Mouse (Mus musculus) spleen, adult 2 months (tissue): ENCODE measurements around the gene Myo10. TPM values are rescaled to one million over a fixed set of nuclear protein-coding genes. Genes with fewer than 3 reads are reported as not detected.

ENCODE experiments used
- DNase-seq, 2 experiments: peaks; one replicate each; pipeline versions ENCODE4 v3.0.0 to v3.0.0-alpha.2; 2012 to 2021; ENCODE audit warnings: low spot score in 2 of 2, low read depth in 1 of 2
- H3K27ac ChIP-seq: fragments of 200-500 bp; 2 replicates; pipeline ENCODE4 v1.5.1; 2012; ENCODE audit warnings: low read length, inconsistent platforms; ENCODE audit not compliant: insufficient read depth
- H3K27me3 ChIP-seq: fragments of 200-500 bp; 2 replicates; pipeline ENCODE4 v1.6.1; 2012; ENCODE audit warnings: mild to moderate bottlenecking, moderate library complexity, low read length, inconsistent platforms; ENCODE audit not compliant: control insufficient read depth, insufficient read depth
- H3K36me3 ChIP-seq: fragments of 200-500 bp; 2 replicates; pipeline ENCODE4 v1.6.1; 2012; ENCODE audit warnings: mild to moderate bottlenecking, low read length, inconsistent platforms; ENCODE audit not compliant: control insufficient read depth, insufficient read depth
- H3K4me1 ChIP-seq: fragments of 200-500 bp; 2 replicates; pipeline ENCODE4 v1.6.1; 2011; ENCODE audit warnings: inconsistent platforms; ENCODE audit not compliant: control insufficient read depth, insufficient read depth, insufficient read length
- H3K4me3 ChIP-seq: fragments of 200-500 bp; 2 replicates; pipeline ENCODE4 v1.5.1; 2011; ENCODE audit warnings: mild to moderate bottlenecking, inconsistent platforms; ENCODE audit not compliant: insufficient read depth, insufficient read length; ENCODE audit errors: extremely low read depth
- CTCF ChIP-seq: fragments of 200-500 bp; IDR thresholded peaks from 2 replicates; pipeline ENCODE4 v1.5.1; 2011; ENCODE audit warnings: mild to moderate bottlenecking, inconsistent platforms; ENCODE audit not compliant: insufficient read depth, insufficient read length, insufficient replicate concordance; ENCODE audit errors: extremely low read depth
- POLR2A ChIP-seq: fragments of 200-500 bp; IDR thresholded peaks from 2 replicates; pipeline ENCODE4 v1.6.1; 2011; ENCODE audit warnings: low read depth, low read length, inconsistent platforms
- WGBS: fragments of 180-500 bp; shearing (Covaris S2); methylation state at CpG from one replicate; pipeline ENCODE4 v1.1.7; 2018; 5-methylcytosine and 5-hydroxymethylcytosine counted together
- polyA plus RNA-seq: library from polyadenylated mRNA; depleted of rRNA; stranded (reverse); fragments of >200 nt; gene quantifications from 2 replicates; pipeline ENCODE4 v1.2.3, GENCODE M21; 2012

Gene Myo10
- polyA plus RNA-seq, 1 experiment = 14.6 TPM

DNA sequence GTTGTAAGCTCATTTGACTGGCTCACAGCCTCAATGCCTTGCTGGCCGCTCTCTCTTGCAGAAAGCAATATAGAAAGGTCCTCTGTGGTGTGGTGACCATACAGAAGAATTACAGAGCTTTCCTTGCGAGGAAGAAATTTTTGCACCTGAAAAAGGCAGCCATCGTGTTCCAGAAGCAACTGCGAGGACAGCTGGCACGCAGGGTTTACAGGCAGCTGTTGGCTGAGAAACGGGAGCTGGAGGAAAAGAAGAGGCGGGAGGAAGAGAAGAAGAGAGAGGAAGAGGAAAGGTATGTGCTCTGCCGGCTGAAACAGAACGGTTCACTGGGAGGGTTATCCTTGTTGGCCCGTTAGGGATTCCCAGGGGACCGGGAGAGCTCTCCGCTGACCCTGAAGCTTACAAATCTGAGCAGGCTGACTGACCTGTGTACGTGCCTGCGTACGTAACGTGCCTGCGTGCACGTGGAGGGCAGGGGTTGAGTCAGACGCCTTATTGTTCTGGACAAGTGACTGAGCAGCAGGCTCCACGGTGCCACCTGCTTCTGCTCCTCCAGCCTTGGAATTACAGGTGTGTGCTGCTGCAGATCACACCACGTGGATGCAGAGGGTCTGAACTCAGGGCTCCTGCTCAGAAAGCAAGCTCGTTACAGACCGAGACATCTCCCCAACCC lies 157.3 kb downstream of the Myo10 start:
- no peaks in the 10 kb centered on the region for H3K27me3 ChIP-seq
- no peak for DNase-seq
- 0 out of 2 replicates have a peak, but pooled peaks cover 1% of the 10 kb centered on the region for H3K36me3 ChIP-seq
- H3K4me3 ChIP-seq = no peak overlapping the region
- H3K4me1 ChIP-seq = no peaks in the 10 kb centered on the region
- TF ChIP-seq POLR2A (no peak), CTCF (no peak)
- 91% methylated on average over 23 of the region's 23 CpGs for WGBS
- no peak overlapping the region for H3K27ac ChIP-seq

DNA sequence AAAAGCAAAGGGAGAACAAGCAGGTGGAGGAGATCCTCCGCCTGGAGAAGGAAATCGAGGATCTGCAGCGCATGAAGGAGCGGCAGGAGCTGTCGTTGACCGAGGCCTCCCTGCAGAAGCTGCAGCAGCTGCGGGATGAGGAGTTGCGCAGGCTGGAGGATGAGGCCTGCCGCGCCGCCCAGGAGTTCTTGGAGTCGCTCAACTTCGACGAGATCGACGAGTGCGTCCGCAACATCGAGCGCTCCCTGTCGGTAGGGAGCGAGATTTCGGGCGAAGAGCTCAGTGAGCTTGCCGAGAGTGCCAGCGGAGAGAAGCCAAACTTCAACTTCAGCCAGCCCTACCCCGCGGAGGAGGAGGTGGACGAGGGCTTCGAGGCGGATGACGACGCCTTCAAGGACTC lies 158.7 kb downstream of the Myo10 start:
- Histone ChIP-seq H3K36me3 (0 out of 2 replicates have a peak, but pooled peaks cover 1% of the 10 kb centered on the region), H3K4me3 (no peak overlapping the region), H3K4me1 (no peaks in the 10 kb centered on the region), H3K27me3 (no peaks in the 10 kb centered on the region), H3K27ac (no peak overlapping the region)
- DNase-seq = no peak
- TF ChIP-seq CTCF = no peak
- no peak for TF ChIP-seq POLR2A
- WGBS = 96% methylated on average over 33 of the region's 33 CpGs

- DNase-seq = no peak
- H3K4me1 ChIP-seq = no peaks in the 10 kb centered on the region
- no peak for TF ChIP-seq CTCF
- TF ChIP-seq POLR2A = no peak
- H3K36me3 ChIP-seq = no peaks in the 10 kb centered on the region
- no peak overlapping the region for H3K4me3 ChIP-seq
- WGBS = 92% methylated on average over 35 of the region's 35 CpGs
- H3K27ac ChIP-seq = no peak overlapping the region
- H3K27me3 ChIP-seq = no peaks in the 10 kb centered on the region
These were observed 163.4 kb downstream of the Myo10 start for GRCm38 (mm10) chr15:25785456-25786390.

- 87% methylated on average over 9 of the region's 9 CpGs for WGBS
- no peaks in the 10 kb centered on the region for H3K36me3 ChIP-seq
- no peaks in the 10 kb centered on the region for H3K27me3 ChIP-seq
- no peak overlapping the region for H3K27ac ChIP-seq
- no peak for DNase-seq
- TF ChIP-seq CTCF = no peak
- TF ChIP-seq POLR2A = no peak
- no peaks in the 10 kb centered on the region for H3K4me1 ChIP-seq
- H3K4me3 ChIP-seq = no peak overlapping the region
These were observed 165.1 kb downstream of the Myo10 start for GRCm38 (mm10) chr15:25787406-25787805.

DNA sequence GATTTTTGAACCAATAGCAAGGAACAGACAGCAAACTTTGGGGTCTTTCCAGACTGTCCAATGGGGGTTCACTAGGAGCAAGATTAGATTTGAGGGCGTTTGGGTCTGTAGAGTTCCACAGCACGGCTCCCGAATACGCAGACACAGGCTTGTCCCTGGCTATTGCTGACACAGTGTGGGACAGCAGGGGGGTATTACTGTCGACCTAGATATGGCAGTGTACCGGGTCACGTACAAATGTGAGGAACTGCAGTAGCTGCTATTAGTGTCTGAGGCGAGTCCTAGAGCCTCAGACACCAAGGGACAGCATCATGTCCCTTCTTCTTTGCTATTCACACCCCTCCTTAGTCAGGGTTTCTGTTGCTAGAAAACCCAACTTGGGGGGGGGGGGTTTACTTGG lies 165.6 kb downstream of the Myo10 start:
- Histone ChIP-seq H3K27ac (no peak overlapping the region), H3K4me1 (no peaks in the 10 kb centered on the region), H3K27me3 (no peaks in the 10 kb centered on the region), H3K36me3 (no peaks in the 10 kb centered on the region), H3K4me3 (no peak overlapping the region)
- no peak for DNase-seq
- TF ChIP-seq POLR2A = no peak
- TF ChIP-seq CTCF = no peak
- 97% methylated on average over 8 of the region's 8 CpGs for WGBS

DNA sequence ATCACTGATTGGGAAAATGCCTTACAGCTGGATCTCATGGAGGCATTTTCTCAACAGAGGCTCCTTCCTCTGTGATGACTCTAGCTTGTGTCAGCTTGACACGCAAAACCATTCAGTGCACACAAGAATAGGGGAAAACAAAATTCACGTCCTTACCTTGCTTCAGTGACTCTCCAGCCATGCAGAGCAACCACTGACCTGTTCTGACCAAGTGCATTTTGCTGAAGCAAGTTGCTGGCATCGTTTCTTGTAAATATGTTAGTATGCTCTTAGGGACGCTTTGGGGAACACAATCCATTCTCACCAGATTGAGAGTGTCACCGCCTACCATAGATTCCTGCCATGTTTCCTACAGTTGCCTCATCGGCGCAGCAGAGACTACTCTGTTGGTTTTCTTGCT lies 166.2 kb downstream of the Myo10 start:
- WGBS = 85% methylated on average over 7 of the region's 7 CpGs
- no peak for DNase-seq
- no peaks in the 10 kb centered on the region for H3K27me3 ChIP-seq
- H3K4me3 ChIP-seq = no peak overlapping the region
- H3K4me1 ChIP-seq = no peaks in the 10 kb centered on the region
- TF ChIP-seq CTCF (no peak), POLR2A (no peak)
- no peaks in the 10 kb centered on the region for H3K36me3 ChIP-seq
- H3K27ac ChIP-seq = no peak overlapping the region
